Mouse (Mus musculus): ENCODE results near the gene Zc2hc1b. TPM values are rescaled to one million over a fixed set of nuclear protein-coding genes. Genes with fewer than 3 reads are reported as not detected.

Gene Zc2hc1b
- total RNA-seq, 2 experiments from 2014 or later: not detected

GRCm38 (mm10) chr10:13116706-13117665, 60.8 kb downstream of the Zc2hc1b start:
- no peak for DNase-seq (ENCODE audit: low spot score in 2 of 2)

GRCm38 (mm10) chr10:13115030-13115429, 62.8 kb downstream of the Zc2hc1b start:
- DNase-seq (ENCODE audit: low spot score in 2 of 2): no peak

- no peak for DNase-seq (ENCODE audit: low spot score in 2 of 2)
These were observed 64.2 kb downstream of the Zc2hc1b start for GRCm38 (mm10) chr10:13113641-13114040.

- DNase-seq (ENCODE audit: low spot score in 2 of 2): no peak
These were observed 65.0 kb downstream of the Zc2hc1b start for GRCm38 (mm10) chr10:13112849-13113248.

- no peak for DNase-seq (ENCODE audit: low spot score in 2 of 2)
These were observed 68.0 kb downstream of the Zc2hc1b start for GRCm38 (mm10) chr10:13109781-13110180.

- no peak for DNase-seq (ENCODE audit: low spot score in 2 of 2)
These were observed 69.0 kb downstream of the Zc2hc1b start for GRCm38 (mm10) chr10:13108847-13109246.

- no peak for DNase-seq (ENCODE audit: low spot score in 2 of 2)
These were observed 69.7 kb downstream of the Zc2hc1b start for GRCm38 (mm10) chr10:13108021-13108548.

GRCm38 (mm10) chr10:13106909-13107624, 70.8 kb downstream of the Zc2hc1b start:
- DNase-seq (ENCODE audit: low spot score in 2 of 2): no peak

GRCm38 (mm10) chr10:13103838-13104237, 74.0 kb downstream of the Zc2hc1b start:
- DNase-seq (ENCODE audit: low spot score in 2 of 2): no peak

- DNase-seq (ENCODE audit: low spot score in 2 of 2): no peak
These were observed 75.5 kb downstream of the Zc2hc1b start for GRCm38 (mm10) chr10:13102360-13102759.

GRCm38 (mm10) chr10:13100061-13100648, 77.7 kb downstream of the Zc2hc1b start:
- DNase-seq (ENCODE audit: low spot score in 2 of 2): no peak

Other genes starting within 250 kb of the Zc2hc1b start
- gene Stx11, start 213.7 kb downstream of the Zc2hc1b start, total RNA-seq (2021): 1 to 10 TPM; 8.4 to 9.7 TPM
- 10 to 100 TPM; 13.1 TPM for gene Sf3b5, start 172.7 kb downstream of the Zc2hc1b start, total RNA-seq (2021)
- 100 to 1,000 TPM; 111 to 114 TPM for gene Plagl1, start 117.5 kb downstream of the Zc2hc1b start, total RNA-seq (2021)
- 10 to 100 TPM; 37.1 to 38.6 TPM for gene Ltv1, start 15.1 kb upstream of the Zc2hc1b start, total RNA-seq (2021)